Mouse (Mus musculus) hindbrain, embryonic 11.5 days (tissue): ENCODE measurements around the gene Ttc9. TPM values are rescaled to one million over a fixed set of nuclear protein-coding genes. Genes with fewer than 3 reads are reported as not detected.
A peak's percentile ranks its signal among the peaks of the same experiment; 100 is the strongest.

Experiments
- ATAC-seq: fragments of 200-750 bp; cut with Nextera tagmentation; 2 replicates; pipeline ENCODE4 v1.8.0; 2017; ENCODE audit warnings: mild to moderate bottlenecking, moderate TSS enrichment, moderate library complexity; ENCODE audit not compliant: low FRiP score
- DNase-seq: peaks from one replicate; pipeline ENCODE4 v3.0.0-alpha.2; 2015; ENCODE audit warnings: low spot score
- H3K27ac ChIP-seq: fragments of 300-500 bp; sonication (generic); 2 replicates; pipeline ENCODE4 v1.5.1; 2014; ENCODE audit warnings: mild to moderate bottlenecking, low read depth, low read length
- H3K27me3 ChIP-seq: fragments of 300-500 bp; sonication (generic); 2 replicates; pipeline ENCODE4 v1.6.1; 2014; ENCODE audit warnings: mild to moderate bottlenecking, low read length, moderate library complexity, mixed read lengths; ENCODE audit not compliant: control insufficient read depth, insufficient read depth
- H3K36me3 ChIP-seq: fragments of 300-500 bp; sonication (generic); 2 replicates; pipeline ENCODE4 v1.6.1; 2014; ENCODE audit warnings: mild to moderate bottlenecking, low read length, moderate library complexity, mixed read lengths; ENCODE audit not compliant: control insufficient read depth, insufficient read depth
- H3K4me1 ChIP-seq: fragments of 300-500 bp; sonication (generic); replicated peaks from 2 replicates; pipeline ENCODE4 v1.6.1; 2014; ENCODE audit warnings: low read length, mixed read lengths; ENCODE audit not compliant: control insufficient read depth, insufficient read depth
- H3K4me2 ChIP-seq: fragments of 300-500 bp; sonication (generic); replicated peaks from 2 replicates; pipeline ENCODE4 v1.6.1; 2014; ENCODE audit warnings: mild to moderate bottlenecking, low read depth, low read length
- H3K4me3 ChIP-seq: fragments of 300-500 bp; sonication (generic); 2 replicates; pipeline ENCODE4 v1.5.1; 2014; ENCODE audit warnings: low read depth, low read length
- H3K9ac ChIP-seq: fragments of 300-500 bp; sonication (generic); 2 replicates; pipeline ENCODE4 v1.6.1; 2014; ENCODE audit warnings: low read depth, low read length
- H3K9me3 ChIP-seq: fragments of 300-500 bp; sonication (generic); 2 replicates; pipeline ENCODE4 v1.6.1; 2016; ENCODE audit warnings: low read length; ENCODE audit not compliant: control insufficient read depth
- WGBS: fragments of 180-500 bp; shearing (Covaris S2); extraction: QIAGEN DNeasy Blood & Tissue Kit; methylation state at CpG from one replicate; pipeline ENCODE4 v1.1.7; 2014; 5-methylcytosine and 5-hydroxymethylcytosine counted together
- polyA plus RNA-seq: library from polyadenylated mRNA; unstranded; fragments of >200 nt; fragmentation: Nextera tagmentation; extraction: Ambion mirVana; gene quantifications from 2 replicates; pipeline ENCODE4 v1.2.1, GENCODE M21; 2014

Ttc9 gene
- polyA plus RNA-seq, 1 experiment from 2014 or later, result 1.3 TPM

DNA sequence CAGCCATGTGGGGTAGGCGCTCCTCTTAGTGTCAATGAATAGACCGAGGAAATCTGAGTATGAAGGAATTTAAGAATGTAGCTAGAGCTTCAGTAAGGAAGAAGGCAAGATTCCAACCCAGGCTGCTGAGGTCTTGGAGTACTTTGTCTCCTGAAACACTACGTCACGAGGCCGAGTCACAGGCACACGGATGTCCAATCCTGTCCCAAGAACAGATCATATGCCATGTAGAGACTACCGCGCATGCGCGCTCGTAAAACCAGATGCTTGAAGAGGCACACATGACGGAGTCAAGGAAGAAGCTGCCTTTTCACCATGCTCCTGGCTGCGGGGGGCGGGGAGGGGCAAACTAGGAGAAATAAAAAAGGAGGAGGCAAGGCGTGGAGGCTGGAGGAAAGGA, 59.1 kb downstream of the Ttc9 start:
- H3K4me3 ChIP-seq, result no peak overlapping the region
- ATAC-seq (no peak), DNase-seq (no peak)
- no peaks in the 10 kb centered on the region for H3K4me1 ChIP-seq
- no peak overlapping the region for H3K27ac ChIP-seq
- no peaks in the 10 kb centered on the region for H3K27me3 ChIP-seq
- H3K9me3 ChIP-seq, result no peaks in the 10 kb centered on the region
- H3K9ac ChIP-seq, result no peak overlapping the region
- no peak overlapping the region for H3K4me2 ChIP-seq
- H3K36me3 ChIP-seq, result no peaks in the 10 kb centered on the region
- 96% methylated on average over 15 of the region's 15 CpGs for WGBS

DNA sequence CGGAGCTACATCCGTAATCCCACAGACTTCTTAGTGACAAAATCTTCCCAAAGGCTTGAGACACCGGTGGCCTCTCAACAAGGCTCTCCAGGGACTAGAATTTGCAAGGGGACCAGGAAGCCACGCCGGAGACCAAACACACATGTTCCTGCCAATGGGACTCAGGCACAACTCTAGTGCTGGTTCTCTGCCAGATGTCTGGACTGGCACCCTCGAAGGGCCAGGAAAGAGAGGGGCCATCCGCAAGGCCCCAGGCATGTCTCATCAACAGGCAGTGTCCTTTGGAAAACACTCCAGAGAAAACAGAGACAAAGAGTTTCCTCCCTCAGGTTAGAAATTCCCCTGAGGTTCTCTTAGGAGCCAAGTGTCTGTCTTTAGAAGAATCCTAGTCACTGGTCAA, 59.7 kb downstream of the Ttc9 start:
- Histone ChIP-seq H3K4me1 (no peaks in the 10 kb centered on the region), H3K27ac (no peak overlapping the region), H3K27me3 (no peaks in the 10 kb centered on the region), H3K9me3 (no peaks in the 10 kb centered on the region), H3K9ac (no peak overlapping the region), H3K4me2 (no peak overlapping the region), H3K4me3 (no peak overlapping the region), H3K36me3 (no peaks in the 10 kb centered on the region)
- ATAC-seq (no peak), DNase-seq (no peak)
- 81% methylated on average over 7 of the region's 7 CpGs for WGBS

DNA sequence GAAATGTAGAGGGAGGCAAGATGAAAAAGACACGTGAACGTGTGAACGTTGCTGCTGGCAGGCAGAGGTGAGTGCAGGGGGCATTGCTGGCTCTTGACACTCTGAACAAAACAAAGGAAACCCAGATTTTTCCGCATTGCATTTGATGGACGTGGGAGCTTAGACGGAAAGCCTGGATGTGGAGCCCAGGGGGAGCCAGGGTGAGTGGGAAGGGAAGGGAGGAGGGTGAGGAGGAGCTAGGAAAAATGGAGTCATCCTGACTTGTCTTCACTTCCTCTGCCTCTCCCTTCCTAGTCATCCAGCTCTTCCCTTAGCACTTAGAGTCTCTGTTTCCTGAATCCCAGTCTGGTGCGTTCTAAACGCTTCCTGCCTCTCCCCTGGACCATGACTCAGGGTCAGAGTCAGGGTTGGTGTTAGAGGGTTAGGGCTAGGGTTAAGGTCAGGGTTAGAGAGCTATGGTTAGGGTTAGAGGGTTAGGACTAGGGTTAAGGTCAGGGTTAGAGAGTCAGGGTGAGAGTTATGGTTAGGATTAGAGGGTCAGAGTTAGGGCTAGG, 60.2 kb downstream of the Ttc9 start:
- Histone ChIP-seq H3K36me3 (no peaks in the 10 kb centered on the region), H3K4me2 (no peak overlapping the region), H3K27me3 (no peaks in the 10 kb centered on the region), H3K9me3 (no peaks in the 10 kb centered on the region), H3K9ac (no peak overlapping the region), H3K4me3 (no peak overlapping the region), H3K27ac (no peak overlapping the region), H3K4me1 (no peaks in the 10 kb centered on the region)
- ATAC-seq (no peak), DNase-seq (no peak)
- WGBS, result 49% methylated on average over 8 of the region's 8 CpGs

- no peak for DNase-seq
- no peak for ATAC-seq
- Histone ChIP-seq H3K27me3 (no peaks in the 10 kb centered on the region), H3K4me1 (no peaks in the 10 kb centered on the region), H3K4me3 (no peak overlapping the region), H3K4me2 (no peak overlapping the region), H3K9me3 (no peaks in the 10 kb centered on the region), H3K9ac (no peak overlapping the region), H3K27ac (no peak overlapping the region), H3K36me3 (no peaks in the 10 kb centered on the region)
- 82% methylated on average over 4 of the region's 4 CpGs for WGBS
Observed at GRCm38 (mm10) chr12:81698011-81698410, 67.0 kb downstream of the Ttc9 start.

GRCm38 (mm10) chr12:81702903-81703302, 71.9 kb downstream of the Ttc9 start:
- no peak overlapping the region for H3K9ac ChIP-seq
- H3K4me3 ChIP-seq, result no peak overlapping the region
- H3K4me2 ChIP-seq, result no peak overlapping the region
- 14% methylated on average over 1 of the region's 1 CpGs for WGBS
- no peaks in the 10 kb centered on the region for H3K27me3 ChIP-seq
- ATAC-seq, result no peak
- no peaks in the 10 kb centered on the region for H3K36me3 ChIP-seq
- no peaks in the 10 kb centered on the region for H3K4me1 ChIP-seq
- peak; percentile 58 for DNase-seq
- no peak overlapping the region for H3K27ac ChIP-seq
- H3K9me3 ChIP-seq, result no peaks in the 10 kb centered on the region

DNA sequence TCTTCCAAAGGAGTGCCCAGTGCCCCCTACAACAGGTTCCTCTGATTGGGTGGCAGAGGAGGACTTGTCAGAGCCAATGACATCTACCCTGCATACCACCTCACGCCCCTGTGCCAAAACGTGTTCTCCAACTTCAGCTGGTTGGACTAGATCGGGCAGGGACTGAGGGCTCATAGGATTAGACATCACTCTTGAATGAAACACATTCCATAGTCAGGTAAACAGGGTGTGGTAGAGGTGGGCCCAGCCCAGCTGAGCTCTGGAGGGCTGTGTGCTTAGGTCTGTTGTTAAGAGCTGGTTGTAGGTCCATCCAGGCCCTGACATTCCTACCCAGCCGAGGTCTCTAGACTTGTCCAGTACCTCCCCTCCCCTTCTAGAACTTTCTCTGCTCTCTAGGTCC, 81.6 kb downstream of the Ttc9 start:
- no peak overlapping the region for H3K9ac ChIP-seq
- 98% methylated on average over 4 of the region's 4 CpGs for WGBS
- DNase-seq (no peak), ATAC-seq (no peak)
- H3K9me3 ChIP-seq, result no peaks in the 10 kb centered on the region
- no peak overlapping the region for H3K4me3 ChIP-seq
- H3K4me2 ChIP-seq, result no peak overlapping the region
- no peaks in the 10 kb centered on the region for H3K36me3 ChIP-seq
- no peaks in the 10 kb centered on the region for H3K4me1 ChIP-seq
- no peaks in the 10 kb centered on the region for H3K27me3 ChIP-seq
- no peak overlapping the region for H3K27ac ChIP-seq

Other genes starting within 250 kb of the Ttc9 start
- gene Adam4, start 209.3 kb upstream of the Ttc9 start, polyA plus RNA-seq, result 0.42 and 0.91 TPM in 2 replicates
- 132 and 136 TPM in 2 replicates for gene Cox16, start 146.1 kb upstream of the Ttc9 start, polyA plus RNA-seq
- gene Gm20498, start 98.3 kb upstream of the Ttc9 start, polyA plus RNA-seq, result 27.0 and 31.3 TPM in 2 replicates
- gene Synj2bp, start 98.3 kb upstream of the Ttc9 start, polyA plus RNA-seq, result 34.2 and 40.1 TPM in 2 replicates
- 0.24 and 0.82 TPM in 2 replicates for gene Adam21, start 62.8 kb upstream of the Ttc9 start, polyA plus RNA-seq
- gene Med6, start 36.2 kb upstream of the Ttc9 start, polyA plus RNA-seq, result 72.0 and 84.6 TPM in 2 replicates
- 2.5 and 3.4 TPM in 2 replicates for gene Map3k9, start 149.9 kb downstream of the Ttc9 start, polyA plus RNA-seq
- gene Pcnx, start 228.8 kb downstream of the Ttc9 start, polyA plus RNA-seq, result 11.3 and 13.0 TPM in 2 replicates